Mouse (Mus musculus): ENCODE measurements around the gene Twist2. TPM values are rescaled to one million over a fixed set of nuclear protein-coding genes. Genes with fewer than 3 reads are reported as not detected.
A peak's percentile ranks its signal among the peaks of the same experiment; 100 is the strongest.

The Twist2 gene
- polyA plus RNA-seq, 1 experiment from 2014 or later: 12.9 TPM

GRCm38 (mm10) chr1:91816571-91816970 is 15.3 kb downstream of the Twist2 start:
- Histone ChIP-seq H3K9ac (no peak overlapping the region), H3K27me3 (ENCODE audit: insufficient read depth, low read length) (no peaks in the 10 kb centered on the region), H3K4me1 (ENCODE audit: insufficient read depth) (no peaks in the 10 kb centered on the region), H3K27ac (ENCODE audit: low read depth) (no peak overlapping the region), H3K9me3 (ENCODE audit: low read depth, low read length) (no peaks in the 10 kb centered on the region), H3K4me2 (no peak overlapping the region), H3K36me3 (ENCODE audit: insufficient read depth) (no peaks in the 10 kb centered on the region), H3K4me3 (ENCODE audit: low read depth, low read length) (no peak overlapping the region)
- TF ChIP-seq CTCF (IDR thresholded peaks at IDR 0.05; ENCODE audit: low read depth): no peak
- WGBS: 27% methylated on average over 6 of the region's 6 CpGs
- ATAC-seq (ENCODE audit: insufficient read depth) (no peak), DNase-seq (no peak)

- H3K27me3 ChIP-seq (ENCODE audit: insufficient read depth, low read length): no peaks in the 10 kb centered on the region
- 62% methylated on average over 9 of the region's 9 CpGs for WGBS
- DNase-seq: peak; percentile 32
- peak; percentile 62 for TF ChIP-seq CTCF (IDR thresholded peaks at IDR 0.05; ENCODE audit: low read depth)
- no peak for ATAC-seq (ENCODE audit: insufficient read depth)
- H3K4me2 ChIP-seq: no peak overlapping the region
- no peaks in the 10 kb centered on the region for H3K36me3 ChIP-seq (ENCODE audit: insufficient read depth)
- no peaks in the 10 kb centered on the region for H3K9me3 ChIP-seq (ENCODE audit: low read depth, low read length)
- no peak overlapping the region for H3K27ac ChIP-seq (ENCODE audit: low read depth)
- H3K9ac ChIP-seq: no peak overlapping the region
- H3K4me1 ChIP-seq (ENCODE audit: insufficient read depth): peaks cover 5% of the 10 kb centered on the region
- H3K4me3 ChIP-seq (ENCODE audit: low read depth, low read length): no peak overlapping the region
Measured at GRCm38 (mm10) chr1:91819237-91819636, 18.0 kb downstream of the Twist2 start.

GRCm38 (mm10) chr1:91820531-91820930 is 19.3 kb downstream of the Twist2 start:
- ATAC-seq (ENCODE audit: insufficient read depth) (no peak), DNase-seq (peak; percentile 56)
- Histone ChIP-seq H3K27ac (ENCODE audit: low read depth) (no peak overlapping the region), H3K4me2 (no peak overlapping the region), H3K9me3 (ENCODE audit: low read depth, low read length) (no peaks in the 10 kb centered on the region), H3K4me1 (ENCODE audit: insufficient read depth) (peaks cover 5% of the 10 kb centered on the region), H3K36me3 (ENCODE audit: insufficient read depth) (no peaks in the 10 kb centered on the region), H3K4me3 (ENCODE audit: low read depth, low read length) (no peak overlapping the region), H3K27me3 (ENCODE audit: insufficient read depth, low read length) (no peaks in the 10 kb centered on the region), H3K9ac (no peak overlapping the region)
- WGBS: 54% methylated on average over 10 of the region's 10 CpGs
- no peak for TF ChIP-seq CTCF (IDR thresholded peaks at IDR 0.05; ENCODE audit: low read depth)

- H3K4me3 ChIP-seq (ENCODE audit: low read depth, low read length): no peak overlapping the region
- H3K27ac ChIP-seq (ENCODE audit: low read depth): no peak overlapping the region
- H3K4me1 ChIP-seq (ENCODE audit: insufficient read depth): peaks cover 5% of the 10 kb centered on the region
- no peak overlapping the region for H3K4me2 ChIP-seq
- DNase-seq (no peak), ATAC-seq (ENCODE audit: insufficient read depth) (no peak)
- WGBS: 76% methylated on average over 4 of the region's 4 CpGs
- no peak for TF ChIP-seq CTCF (IDR thresholded peaks at IDR 0.05; ENCODE audit: low read depth)
- no peaks in the 10 kb centered on the region for H3K36me3 ChIP-seq (ENCODE audit: insufficient read depth)
- H3K27me3 ChIP-seq (ENCODE audit: insufficient read depth, low read length): no peaks in the 10 kb centered on the region
- H3K9ac ChIP-seq: no peak overlapping the region
- no peaks in the 10 kb centered on the region for H3K9me3 ChIP-seq (ENCODE audit: low read depth, low read length)
Measured at GRCm38 (mm10) chr1:91822316-91822824, 21.1 kb downstream of the Twist2 start.

- WGBS: 18% methylated on average over 3 of the region's 3 CpGs
- Histone ChIP-seq H3K4me2 (no peak overlapping the region), H3K4me3 (ENCODE audit: low read depth, low read length) (no peak overlapping the region), H3K9me3 (ENCODE audit: low read depth, low read length) (no peaks in the 10 kb centered on the region), H3K4me1 (ENCODE audit: insufficient read depth) (peaks cover 5% of the 10 kb centered on the region), H3K9ac (no peak overlapping the region), H3K36me3 (ENCODE audit: insufficient read depth) (no peaks in the 10 kb centered on the region), H3K27me3 (ENCODE audit: insufficient read depth, low read length) (no peaks in the 10 kb centered on the region), H3K27ac (ENCODE audit: low read depth) (no peak overlapping the region)
- peak; percentile 38; the same call in 1 of the 2 replicates for ATAC-seq (ENCODE audit: insufficient read depth)
- no peak for TF ChIP-seq CTCF (IDR thresholded peaks at IDR 0.05; ENCODE audit: low read depth)
- DNase-seq: peak; percentile 60
Measured at GRCm38 (mm10) chr1:91823530-91823929, 22.3 kb downstream of the Twist2 start.

- no peak for ATAC-seq (ENCODE audit: insufficient read depth)
- no peak for TF ChIP-seq CTCF (IDR thresholded peaks at IDR 0.05; ENCODE audit: low read depth)
Measured at GRCm38 (mm10) chr1:91823951-91824350, 22.7 kb downstream of the Twist2 start.

GRCm38 (mm10) chr1:91825261-91825660 is 24.0 kb downstream of the Twist2 start:
- Histone ChIP-seq H3K27me3 (ENCODE audit: insufficient read depth, low read length) (no peaks in the 10 kb centered on the region), H3K4me1 (ENCODE audit: insufficient read depth) (peaks cover 5% of the 10 kb centered on the region), H3K4me2 (no peak overlapping the region), H3K27ac (ENCODE audit: low read depth) (no peak overlapping the region), H3K9ac (no peak overlapping the region), H3K4me3 (ENCODE audit: low read depth, low read length) (no peak overlapping the region), H3K36me3 (ENCODE audit: insufficient read depth) (no peaks in the 10 kb centered on the region), H3K9me3 (ENCODE audit: low read depth, low read length) (no peaks in the 10 kb centered on the region)
- DNase-seq (no peak), ATAC-seq (ENCODE audit: insufficient read depth) (no peak)
- no peak for TF ChIP-seq CTCF (IDR thresholded peaks at IDR 0.05; ENCODE audit: low read depth)
- WGBS: 45% methylated on average over 4 of the region's 4 CpGs

More at GRCm38 (mm10) chr1:91823951-91824350, 22.7 kb downstream of the Twist2 start:
- Histone ChIP-seq H3K9me3 (ENCODE audit: low read depth, low read length) (no peaks in the 10 kb centered on the region), H3K4me2 (no peak overlapping the region), H3K4me1 (ENCODE audit: insufficient read depth) (peaks cover 5% of the 10 kb centered on the region), H3K27me3 (ENCODE audit: insufficient read depth, low read length) (no peaks in the 10 kb centered on the region), H3K9ac (no peak overlapping the region), H3K4me3 (ENCODE audit: low read depth, low read length) (no peak overlapping the region), H3K36me3 (ENCODE audit: insufficient read depth) (no peaks in the 10 kb centered on the region), H3K27ac (ENCODE audit: low read depth) (no peak overlapping the region)
- no peak for DNase-seq
- WGBS: 81% methylated on average over 7 of the region's 7 CpGs
